Mouse (Mus musculus) CD4-positive helper T cell, adult 2 months (primary cell): ENCODE measurements around the gene Lars2.

Experiments used
- DNase-seq: peaks from one replicate; pipeline ENCODE4 v3.0.0-alpha.2; 2012; ENCODE audit warnings: low read depth, missing footprints, low spot score

Lars2 gene

GRCm38 (mm10) chr9:123506270-123507146 lies 139.8 kb downstream of the Lars2 start:
- no peak for DNase-seq

GRCm38 (mm10) chr9:123507380-123507779 lies 140.7 kb downstream of the Lars2 start:
- DNase-seq = no peak

GRCm38 (mm10) chr9:123508986-123509385 lies 142.3 kb downstream of the Lars2 start:
- DNase-seq = peak; percentile 18

- peak; percentile 94 for DNase-seq
These were observed 143.2 kb downstream of the Lars2 start for GRCm38 (mm10) chr9:123509638-123510604.

GRCm38 (mm10) chr9:123510926-123511325 lies 144.2 kb downstream of the Lars2 start:
- peak; percentile 20 for DNase-seq
